8 mouse cellular contexts compared by ENCODE assay signal in the genomic region with DNA sequence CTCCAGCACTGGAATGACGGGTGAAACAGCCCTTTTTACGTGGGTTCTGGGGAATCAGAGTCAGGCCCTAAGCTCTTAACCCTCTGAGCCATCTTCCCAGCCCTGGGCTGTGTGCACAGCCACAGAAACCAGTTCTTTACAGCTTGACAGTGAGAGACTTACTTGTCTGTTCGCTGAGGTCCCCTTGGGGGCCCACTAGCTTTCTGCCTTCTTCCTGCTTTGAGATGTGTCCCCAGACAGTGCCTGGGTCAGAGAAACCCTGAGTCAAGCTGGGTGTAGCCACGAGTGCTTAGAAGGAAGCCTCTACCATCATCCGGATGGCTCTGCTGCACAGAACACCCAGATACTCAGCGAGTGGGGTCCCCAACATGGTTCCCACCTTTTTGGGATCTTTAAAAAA. TPM values are rescaled to one million over a fixed set of nuclear protein-coding genes. Genes with fewer than 3 reads are reported as not detected.
DNase-seq lines count a peak whose midpoint lies in the region; ATAC-seq lines count a peak whose summit lies in the region.
"Had no signal": no experiment of that assay in that cellular context is flagged by ENCODE, and none has a peak within 500 bp of the region (broad histone marks: within the 10 kb centered on the region; RNA-seq: fewer than 3 reads in every experiment).

No protein-coding gene starts in this region.

- H3K36me3 ChIP-seq in kidney, embryonic 16.5 days (ENCODE audit: insufficient read depth, low read length), result no peaks in the 10 kb centered on the region
- peaks cover 12% of the 10 kb centered on the region; the same call in 1 of the 2 replicates for H3K36me3 ChIP-seq in limb, embryonic 15.5 days

- H3K9me3 ChIP-seq in kidney, embryonic 16.5 days (ENCODE audit: low read length), result no peaks in the 10 kb centered on the region
- H3K9me3 ChIP-seq in limb, embryonic 15.5 days, result no peaks in the 10 kb centered on the region

- H3K4me3 ChIP-seq in kidney, embryonic 16.5 days (ENCODE audit: low read length), result no peak overlapping the region
- no peak overlapping the region for H3K4me3 ChIP-seq in limb, embryonic 15.5 days

- H3K9ac ChIP-seq in kidney, embryonic 16.5 days (replicated peaks; ENCODE audit: low read length), result peak overlapping the region; percentile 15; the same call in 1 of the 2 replicates
- H3K9ac ChIP-seq in limb, embryonic 15.5 days, result no peak overlapping the region

- WGBS in kidney, embryonic 16.5 days, result 47% methylated on average over 6 of the region's 6 CpGs
- WGBS in limb, embryonic 15.5 days, result 54% methylated on average over 6 of the region's 6 CpGs

- no peak for ATAC-seq in kidney, embryonic 16.5 days (ENCODE audit: low FRiP score, low TSS enrichment)
- ATAC-seq in limb, embryonic 15.5 days (ENCODE audit: insufficient number of reproducible peaks, low FRiP score, low TSS enrichment, low read depth), result no peak

- H3K4me2 ChIP-seq in kidney, embryonic 16.5 days (replicated peaks; ENCODE audit: low read depth, low read length), result no peak overlapping the region
- no peak overlapping the region for H3K4me2 ChIP-seq in limb, embryonic 15.5 days

- DNase-seq in kidney, postnatal 4 days, result no peak
- DNase-seq in CD4-positive, CD25-positive, alpha-beta regulatory T cell, adult 2 months (ENCODE audit: low read depth, low spot score), result peak; percentile 52
- DNase-seq in T-cell, adult 2 months (ENCODE audit: low spot score), result peak; percentile 42
- DNase-seq in layer of hippocampus, adult 9-11 months, result no peak
- no peak for DNase-seq in yolk sac, embryonic 10.5 days (ENCODE audit: low spot score)
- DNase-seq: right cerebral cortex, postnatal 4 days had no signal

- H3K27ac ChIP-seq in kidney, embryonic 16.5 days (ENCODE audit: low read length), result peak overlapping the region; percentile 87; the same call in 1 of the 2 replicates
- 0 out of 2 replicates have a peak overlapping the region, but pooled peaks have one; percentile 43 for H3K27ac ChIP-seq in limb, embryonic 15.5 days

- H3K27me3 ChIP-seq in kidney, embryonic 16.5 days (ENCODE audit: insufficient read depth, low read length), result no peaks in the 10 kb centered on the region
- H3K27me3 ChIP-seq in limb, embryonic 15.5 days, result no peaks in the 10 kb centered on the region

- H3K4me1 ChIP-seq in kidney, embryonic 16.5 days (ENCODE audit: insufficient read depth, low read length), result peaks cover 98% of the 10 kb centered on the region
- H3K4me1 ChIP-seq in limb, embryonic 15.5 days, result peaks cover 99% of the 10 kb centered on the region

RNA-seq across cellular contexts. Expression of a gene that starts 15.7 kb away (rescaled TPM):
- polyA plus RNA-seq in kidney, embryonic 16.5 days (2015; fragmentation: Nextera tagmentation; extraction: Ambion mirVana), result 36.0 and 46.6 TPM in 2 replicates
- polyA plus RNA-seq in limb, embryonic 15.5 days (2015; fragmentation: Nextera tagmentation; extraction: Ambion mirVana), result 41.9 and 50.5 TPM in 2 replicates

Comparison
In these comparisons a context has a peak if more than half of its experiments do, and no peak if none do; other contexts are left out.
1. DNase-seq: peak in CD4-positive, CD25-positive, alpha-beta regulatory T cell, adult 2 months (single experiment) and T-cell, adult 2 months (single experiment); none in kidney, postnatal 4 days (0 of 2), layer of hippocampus, adult 9-11 months (single experiment) and yolk sac, embryonic 10.5 days (single experiment).